Mouse (Mus musculus): ENCODE measurements around the gene Efemp1. TPM values are rescaled to one million over a fixed set of nuclear protein-coding genes. Genes with fewer than 3 reads are reported as not detected.

The Efemp1 gene
- 93.8 and 97.5 TPM in 2 replicates for polyA plus RNA-seq (2012; rRNA removed)

- no peak for DNase-seq (ENCODE audit: low read depth)
Measured at GRCm38 (mm10) chr11:28853102-28853800, at the start of gene Efemp1. Gene Efemp1, plus strand, starts transcription at chr11:28853204.

DNA sequence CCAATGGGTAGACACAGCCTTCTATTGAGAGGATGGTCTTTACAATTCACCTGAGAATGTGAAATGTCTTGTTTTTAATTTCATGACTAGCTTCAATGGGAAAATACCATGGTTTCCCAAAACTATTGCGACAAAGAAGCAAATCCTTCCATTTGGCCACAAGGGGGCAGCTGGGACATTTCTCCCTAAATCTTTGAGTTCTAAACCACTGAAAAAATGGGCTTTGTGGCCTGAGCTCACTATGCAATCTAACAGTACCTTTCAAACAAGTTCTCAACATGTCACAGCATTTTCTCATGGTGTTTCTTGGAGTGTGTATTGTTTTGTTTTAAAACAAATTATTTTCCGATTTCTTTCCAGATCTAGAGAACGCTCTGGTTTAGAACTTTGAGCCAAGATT lies 44.3 kb upstream of the Efemp1 start:
- DNase-seq (ENCODE audit: low read depth), result no peak

GRCm38 (mm10) chr11:28811874-28812273 lies 41.1 kb upstream of the Efemp1 start:
- DNase-seq (ENCODE audit: low read depth), result no peak

GRCm38 (mm10) chr11:28812564-28812963 lies 40.4 kb upstream of the Efemp1 start:
- no peak for DNase-seq (ENCODE audit: low read depth)

GRCm38 (mm10) chr11:28817405-28817804 lies 35.6 kb upstream of the Efemp1 start:
- DNase-seq (ENCODE audit: low read depth), result no peak

DNA sequence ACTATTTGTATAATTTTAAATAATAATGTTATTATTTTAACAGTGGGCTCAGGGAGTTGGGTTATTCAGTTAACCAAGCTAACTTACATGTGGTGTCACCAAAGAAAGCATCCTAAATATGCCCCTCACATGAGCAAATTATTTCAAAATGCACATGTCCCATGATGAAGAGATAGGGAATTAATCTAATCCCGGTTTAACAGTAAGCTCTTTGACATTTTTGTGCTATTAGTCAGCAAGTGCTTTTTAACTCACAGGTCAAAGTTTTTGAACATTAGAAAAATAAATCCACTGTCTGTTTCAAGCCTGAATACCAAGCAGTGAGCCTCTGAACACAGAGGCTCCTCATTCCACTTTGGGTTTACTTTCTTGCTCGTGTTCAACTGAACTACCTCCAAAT lies 26.1 kb upstream of the Efemp1 start:
- DNase-seq (ENCODE audit: low read depth), result no peak

DNA sequence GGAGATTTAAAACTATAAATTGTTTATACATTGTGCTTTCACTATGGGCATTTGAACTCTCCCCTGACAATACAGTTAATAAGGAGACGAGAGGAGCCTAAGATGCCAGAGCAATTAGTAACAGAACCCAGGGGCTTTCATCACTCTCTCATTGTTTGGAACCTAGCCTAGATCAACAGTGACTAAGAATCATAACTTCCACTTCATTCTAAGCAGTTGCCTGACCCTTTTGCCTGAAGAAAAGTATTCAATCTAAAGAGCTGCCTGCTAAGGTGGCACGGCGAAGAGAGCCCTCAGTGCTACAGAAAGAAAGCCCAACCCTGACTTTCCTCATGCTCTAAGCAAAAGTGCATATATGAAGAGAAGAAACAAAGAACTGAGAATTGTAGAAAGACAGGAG lies 19.2 kb upstream of the Efemp1 start:
- DNase-seq (ENCODE audit: low read depth), result no peak

GRCm38 (mm10) chr11:28835141-28835540 lies 17.9 kb upstream of the Efemp1 start:
- DNase-seq (ENCODE audit: low read depth), result no peak

GRCm38 (mm10) chr11:28849841-28850240 lies 3.2 kb upstream of the Efemp1 start:
- no peak for DNase-seq (ENCODE audit: low read depth)

DNA sequence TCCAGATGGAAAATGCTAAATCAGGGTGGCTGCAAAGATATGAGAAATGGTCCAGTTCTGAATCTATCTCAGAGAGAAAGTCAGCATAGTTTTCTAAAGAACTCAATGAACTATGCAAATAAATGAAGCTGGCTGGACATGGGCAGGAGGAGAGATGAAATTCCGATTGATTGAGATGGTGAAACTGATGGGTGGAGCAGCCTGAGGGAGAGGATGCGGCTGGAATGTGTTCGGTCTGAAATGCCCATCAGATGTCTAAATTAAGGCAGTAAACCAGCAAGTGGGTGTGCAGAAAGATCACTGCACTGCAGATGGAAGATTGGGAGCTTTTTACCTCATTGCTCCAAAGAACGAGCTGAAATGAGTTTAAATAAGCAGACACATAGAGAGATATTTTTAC lies 1.4 kb upstream of the Efemp1 start:
- no peak for DNase-seq (ENCODE audit: low read depth)

DNA sequence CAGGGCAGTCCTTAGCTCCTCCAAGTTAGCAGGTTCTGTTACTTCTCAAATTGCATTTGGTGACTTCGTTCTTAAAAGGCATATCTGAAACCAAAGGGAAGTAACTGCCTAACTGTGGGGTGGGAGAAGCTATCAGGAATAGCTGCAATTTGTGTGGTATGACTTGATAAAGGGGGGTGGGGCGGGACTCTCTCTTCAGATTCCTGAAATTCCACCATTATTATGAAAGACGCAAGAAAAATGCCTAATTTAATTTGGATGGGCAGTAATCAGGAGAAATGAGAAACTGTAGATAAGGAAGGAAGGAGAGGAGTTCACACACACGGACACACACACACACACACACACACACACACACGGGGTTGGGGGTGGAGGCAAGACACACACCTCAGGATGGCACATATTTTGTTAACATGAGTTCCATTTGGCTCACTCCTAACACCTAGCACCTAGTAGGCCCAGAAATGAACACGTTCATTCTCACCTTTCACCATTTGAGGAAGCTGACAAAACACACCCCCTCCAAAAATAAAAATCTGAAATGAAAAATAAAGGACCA lies 564 bp upstream of the Efemp1 start:
- no peak for DNase-seq (ENCODE audit: low read depth)

GRCm38 (mm10) chr11:28859125-28859524 lies 6.1 kb downstream of the Efemp1 start:
- no peak for DNase-seq (ENCODE audit: low read depth)

DNA sequence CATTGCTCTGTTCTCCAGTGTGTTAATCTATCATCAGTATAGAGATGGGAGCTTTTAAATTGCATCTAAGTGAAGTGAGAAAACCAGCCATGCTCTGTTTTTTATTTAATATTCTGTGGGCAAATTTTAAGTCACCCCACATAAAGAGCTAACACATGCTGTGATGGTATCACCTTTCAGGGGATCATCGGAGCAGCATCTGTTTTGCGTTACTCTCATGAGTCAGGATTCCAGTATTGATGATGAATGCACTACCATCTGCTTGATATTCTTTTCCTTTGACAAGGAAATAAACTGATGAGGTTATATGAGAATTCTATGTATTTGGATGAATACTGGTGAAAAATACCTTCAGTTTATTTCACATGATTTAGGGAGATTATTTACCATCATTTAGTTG lies 16.1 kb downstream of the Efemp1 start:
- DNase-seq (ENCODE audit: low read depth), result no peak

DNA sequence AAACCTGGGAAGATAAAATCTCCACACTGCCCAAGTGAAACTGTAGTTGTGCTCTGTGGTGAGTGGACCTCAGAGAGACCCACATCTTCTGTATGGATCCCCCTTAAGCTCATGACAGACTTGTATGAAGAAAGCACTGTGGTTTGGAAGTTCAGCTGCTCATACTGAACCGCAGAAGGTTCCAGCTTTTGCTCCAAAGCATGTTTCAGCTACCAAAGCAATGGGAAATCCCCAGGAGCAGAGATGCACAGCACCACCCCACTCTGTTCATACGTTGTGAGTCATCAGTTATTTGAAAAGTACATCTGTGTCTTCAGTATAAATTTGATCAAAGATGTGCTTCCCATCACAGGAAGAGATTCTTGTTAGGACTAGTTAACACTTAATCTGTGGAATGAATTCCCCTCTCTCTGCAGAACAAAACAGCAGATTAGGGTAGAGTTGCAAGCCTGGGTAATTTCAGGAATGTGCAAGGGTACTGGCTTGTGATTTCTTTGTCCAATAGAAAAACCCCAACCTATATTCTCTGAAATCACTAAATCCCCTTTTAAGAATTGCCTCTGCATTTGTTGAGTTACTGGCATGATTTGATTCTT lies 28.5 kb downstream of the Efemp1 start:
- DNase-seq (ENCODE audit: low read depth), result no peak

DNA sequence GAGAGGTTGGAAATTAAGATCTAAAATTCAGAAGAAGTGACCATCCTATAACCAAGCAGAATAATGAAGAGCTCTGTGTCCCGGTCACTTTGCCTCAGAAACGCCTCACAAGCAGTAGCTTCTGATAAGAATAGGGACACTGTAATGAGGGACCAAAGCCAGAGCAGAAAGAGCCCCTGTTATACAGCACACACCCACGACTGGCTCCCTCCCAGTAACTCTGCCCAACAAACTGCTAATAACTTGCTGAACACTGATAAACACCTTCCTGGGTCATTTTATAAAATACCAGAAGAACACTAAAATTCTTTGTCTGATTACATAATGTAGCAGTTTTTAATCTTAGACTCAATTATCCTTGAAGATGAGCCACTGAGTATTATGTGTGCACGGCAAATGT lies 30.1 kb downstream of the Efemp1 start:
- DNase-seq (ENCODE audit: low read depth), result no peak

DNA sequence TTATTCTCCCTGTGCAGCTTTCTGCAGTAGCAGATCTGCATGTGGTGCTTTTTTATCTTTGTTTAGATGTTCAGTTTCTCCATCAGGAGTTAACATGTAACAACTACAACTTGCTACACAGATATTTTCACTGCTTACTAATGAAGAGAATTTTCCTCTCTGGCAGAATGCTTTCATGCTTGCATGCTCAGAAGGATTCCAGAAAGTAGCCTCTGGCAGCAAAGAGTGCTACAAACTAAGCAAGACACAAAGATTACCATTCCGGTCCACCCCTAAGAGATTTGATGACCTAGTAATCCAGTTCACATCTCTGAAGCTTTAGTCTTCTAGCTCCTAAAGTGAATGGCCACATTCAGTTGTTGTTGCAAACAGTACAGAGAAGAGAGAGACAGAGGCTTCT lies 36.5 kb downstream of the Efemp1 start:
- DNase-seq (ENCODE audit: low read depth), result no peak

DNA sequence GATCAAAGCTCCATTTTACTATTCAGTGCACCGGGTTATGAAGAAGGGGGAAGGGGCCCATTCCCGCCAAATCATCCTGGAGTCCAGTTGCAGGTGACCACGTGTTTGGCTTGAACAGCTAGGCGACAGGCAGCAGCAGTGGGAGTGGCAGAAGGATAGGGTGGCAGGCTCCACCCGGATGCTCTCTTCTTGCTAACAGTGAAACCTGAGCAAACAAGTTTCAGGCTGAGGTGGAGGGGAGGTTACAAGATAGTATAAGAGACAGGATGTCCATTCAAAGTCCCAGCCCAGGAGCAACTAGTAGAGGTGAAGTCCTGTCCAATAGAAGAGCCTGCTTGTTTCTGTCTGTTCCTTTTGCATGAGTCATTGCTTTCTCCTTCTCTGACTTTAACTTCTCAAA lies 38.5 kb downstream of the Efemp1 start:
- DNase-seq (ENCODE audit: low read depth), result no peak

DNA sequence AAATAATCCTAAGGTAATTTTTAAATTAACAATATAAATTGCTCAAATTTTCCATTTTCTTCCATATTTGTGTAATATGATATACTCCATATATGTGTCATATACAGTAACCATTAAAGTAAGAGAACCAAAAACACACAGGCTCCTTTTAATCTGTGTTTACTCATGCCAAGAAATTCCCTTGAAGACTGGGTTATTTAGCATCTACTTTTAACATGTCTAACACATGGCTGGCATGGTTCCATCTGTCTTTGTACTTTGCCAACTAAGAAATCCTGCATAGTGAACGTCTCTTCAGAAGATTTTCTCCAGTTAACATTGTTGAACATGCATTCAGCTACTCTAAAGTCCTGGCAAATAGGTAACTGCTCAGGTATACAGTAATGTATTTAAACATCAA lies 46.4 kb downstream of the Efemp1 start:
- no peak for DNase-seq (ENCODE audit: low read depth)

DNA sequence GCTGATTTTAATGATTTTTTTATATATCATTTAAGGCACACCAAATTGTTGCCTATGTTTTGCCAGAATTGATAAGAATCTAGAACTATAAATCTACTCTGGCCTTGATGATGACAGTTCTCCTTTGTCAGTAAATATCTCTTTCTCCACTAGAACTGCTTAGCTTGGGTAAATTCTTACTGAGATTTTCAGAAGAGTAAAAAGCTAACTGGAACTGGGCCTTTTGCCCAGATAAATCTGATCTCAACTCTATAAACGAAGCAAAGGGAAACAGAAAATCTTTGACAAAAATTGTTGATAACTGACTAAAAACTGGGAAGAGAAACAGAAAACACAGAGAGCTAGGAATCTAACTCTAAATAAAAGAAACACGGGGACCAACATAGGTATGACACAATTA lies 51.6 kb downstream of the Efemp1 start:
- no peak for DNase-seq (ENCODE audit: low read depth)

- DNase-seq (ENCODE audit: low read depth), result peak; percentile 82
Measured at GRCm38 (mm10) chr11:28906288-28906687, 53.3 kb downstream of the Efemp1 start.

GRCm38 (mm10) chr11:28908908-28909545 lies 56.0 kb downstream of the Efemp1 start:
- DNase-seq (ENCODE audit: low read depth), result peak; percentile 60

DNA sequence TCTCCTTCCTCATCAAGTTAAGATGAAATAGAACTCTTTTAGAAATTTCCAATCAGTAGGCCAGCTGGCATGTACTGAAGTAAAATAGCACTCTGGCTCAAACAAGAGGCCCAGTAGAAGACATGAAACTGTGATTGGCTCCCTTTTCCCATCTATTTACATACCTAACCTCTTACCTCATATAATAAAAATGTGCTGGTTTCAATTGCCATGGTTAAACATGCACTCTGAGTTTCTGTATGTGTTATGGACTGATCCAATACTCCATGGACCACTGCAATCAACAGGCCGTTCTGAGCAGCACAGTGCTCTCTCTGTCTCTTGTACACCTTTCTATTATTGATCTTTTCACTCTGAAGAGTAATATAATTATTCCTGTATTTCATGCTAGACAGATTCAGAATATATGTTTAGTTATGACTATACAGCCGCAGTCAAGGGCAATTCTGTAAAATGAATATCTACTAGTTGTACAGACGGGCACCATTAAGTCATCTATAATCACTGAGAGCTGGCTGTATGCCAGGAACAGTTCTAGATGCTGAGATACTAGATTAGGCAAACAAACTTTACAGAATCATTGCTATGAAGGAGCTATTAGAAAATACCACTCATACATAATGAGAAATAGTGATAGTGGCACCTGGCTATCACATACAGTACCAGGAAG lies 59.6 kb downstream of the Efemp1 start:
- no peak for DNase-seq (ENCODE audit: low read depth)

Data from gonadal fat pad, adult 2 months (tissue).